Mouse (Mus musculus) layer of hippocampus, postnatal 36 days (tissue): Measurements from ENCODE around the gene Catsperz. TPM values are rescaled to one million over a fixed set of nuclear protein-coding genes. Genes with fewer than 3 reads are reported as not detected.

ENCODE experiments used
- DNase-seq, 2 experiments: peaks; one replicate each; pipeline ENCODE4 v3.0.0; 2022
- total RNA-seq, 2 experiments: library from RNA; stranded (reverse); gene quantifications; 2 replicates each; pipeline ENCODE4 v1.2.3; 2021

Gene Catsperz
- 10 to 100 TPM; 12.2 to 13.7 TPM for total RNA-seq

DNA sequence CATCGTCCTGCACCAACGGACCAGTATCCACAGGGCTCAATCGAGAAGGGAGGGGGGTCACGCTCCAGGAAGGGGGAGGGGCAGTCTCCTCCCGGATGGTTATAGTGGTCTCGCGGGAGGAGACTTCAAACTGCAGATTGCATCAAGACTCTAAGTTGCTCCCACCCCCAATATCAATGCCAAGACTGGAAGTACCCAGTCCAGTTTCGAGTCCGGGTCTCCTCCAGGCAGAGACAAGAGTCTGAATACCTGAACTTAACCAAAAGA, at the start of gene Catsperz:
Catsperz (minus strand) TSS at position 74 of the 267 bp plus-strand sequence.
- no peak for DNase-seq

DNA sequence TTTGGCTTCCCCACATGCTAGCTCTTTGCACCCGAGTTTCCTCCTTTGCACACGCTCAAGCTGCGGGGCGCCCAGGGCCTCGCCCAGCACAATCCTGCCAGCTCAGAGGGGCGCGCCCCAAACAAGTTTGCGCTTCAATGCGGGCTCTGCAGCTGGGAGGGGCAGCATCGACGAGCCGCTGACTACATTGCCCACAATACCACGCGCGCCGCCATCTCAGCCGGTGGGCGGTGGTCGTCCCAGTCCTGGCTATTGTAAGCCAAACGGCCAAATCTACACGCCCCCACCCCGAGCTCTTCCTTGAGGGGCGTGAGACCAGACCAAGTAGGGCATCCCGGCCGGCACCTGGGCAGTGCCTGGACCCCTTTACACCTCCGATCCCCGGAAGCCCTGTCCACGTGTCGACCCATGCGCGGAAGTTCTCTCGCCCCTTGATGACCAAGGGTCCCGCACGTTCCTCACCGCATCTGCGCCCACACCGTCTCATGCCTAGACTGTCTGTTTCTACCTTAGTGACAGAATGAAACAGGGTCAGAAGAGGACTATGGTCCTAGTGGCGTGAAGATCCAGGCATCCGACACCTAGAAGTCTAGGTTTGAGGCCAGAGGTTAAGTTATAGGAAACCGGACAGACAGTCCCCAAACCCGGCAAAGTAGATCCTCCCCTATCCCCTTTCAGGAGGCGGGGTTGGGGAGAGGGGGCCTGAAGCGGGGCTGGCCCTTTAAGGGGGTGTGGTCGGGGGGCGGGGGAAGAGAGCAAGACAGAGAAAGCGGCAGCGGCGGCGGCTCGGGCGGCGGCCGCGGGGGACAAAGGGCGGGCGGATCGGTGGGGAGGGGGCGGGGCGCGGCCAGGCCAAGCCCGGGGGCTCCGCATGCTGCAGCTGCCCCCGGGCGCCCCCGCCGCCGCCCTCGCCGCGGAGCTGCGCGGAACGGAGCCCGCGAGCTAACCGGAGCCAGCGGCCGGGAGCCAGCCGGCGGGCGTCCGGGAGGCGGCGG, 49.3 kb upstream of the Catsperz start, which contains the start of gene Ppp1r14b:
Ppp1r14b (plus strand) TSS at position 758 of the 995 bp plus-strand sequence.
- peak; percentile 77 to 79 for DNase-seq

DNA sequence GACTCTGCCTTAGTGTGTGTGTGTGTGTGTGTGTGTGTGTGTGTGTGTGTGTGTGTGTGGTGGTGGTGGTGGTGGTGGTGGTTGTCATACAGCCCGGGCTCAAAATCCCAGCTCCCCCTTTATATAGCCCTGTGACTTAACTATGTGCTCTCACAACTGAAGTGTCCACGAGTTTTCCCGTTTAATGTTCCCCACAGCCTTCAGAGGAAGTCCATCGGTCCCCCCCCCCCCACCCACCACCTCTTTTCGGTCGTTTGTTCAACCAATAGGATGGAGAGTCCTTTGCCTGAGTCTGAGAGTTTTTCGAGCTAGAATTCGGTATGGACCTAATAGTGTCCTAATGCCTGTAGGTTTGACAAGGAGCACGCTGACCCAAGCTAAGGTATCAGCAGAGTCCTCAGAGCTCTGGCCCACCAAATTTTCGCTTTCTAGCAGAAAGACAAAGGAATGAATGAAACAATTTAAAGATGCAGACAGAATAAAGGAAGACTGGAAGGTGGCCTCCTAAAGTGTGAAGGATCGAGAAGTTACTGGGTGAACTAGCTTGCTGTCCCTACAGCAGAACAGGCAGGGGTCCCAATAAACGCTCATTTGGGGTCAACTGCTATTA, 48.5 kb upstream of the Catsperz start:
- no peak for DNase-seq

DNA sequence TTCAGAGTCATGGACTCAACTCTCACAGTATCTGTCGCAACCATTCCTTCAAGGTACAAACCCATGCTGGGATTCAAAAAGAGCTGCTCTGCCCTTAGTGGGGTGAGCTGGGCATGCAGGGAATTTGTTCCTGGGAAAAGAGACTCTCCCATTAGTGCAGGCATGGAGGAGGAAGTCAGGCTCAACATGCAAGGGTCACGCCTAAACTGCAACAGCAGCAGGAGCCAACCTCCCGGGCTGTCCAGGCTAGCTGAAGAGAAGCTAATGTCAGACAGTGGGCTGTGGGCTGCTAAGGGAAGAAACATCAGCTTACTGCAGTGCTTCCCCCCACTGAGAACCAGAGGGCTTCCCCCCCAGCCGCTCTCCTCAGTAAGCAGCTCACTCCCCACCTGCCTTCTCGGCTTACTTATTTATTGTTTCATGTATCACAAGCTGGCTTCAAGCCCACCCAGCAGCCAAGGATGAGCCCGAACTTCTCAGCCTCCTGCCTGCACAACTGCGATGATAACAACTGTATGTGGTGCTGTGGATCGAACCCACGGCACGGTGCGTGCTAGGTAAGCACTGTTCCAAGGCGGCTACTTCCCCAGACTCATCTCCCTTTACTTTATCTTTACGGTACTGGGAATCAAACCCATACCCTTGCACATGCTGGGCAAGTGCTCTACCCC, 47.2 kb upstream of the Catsperz start:
- DNase-seq = no peak

DNA sequence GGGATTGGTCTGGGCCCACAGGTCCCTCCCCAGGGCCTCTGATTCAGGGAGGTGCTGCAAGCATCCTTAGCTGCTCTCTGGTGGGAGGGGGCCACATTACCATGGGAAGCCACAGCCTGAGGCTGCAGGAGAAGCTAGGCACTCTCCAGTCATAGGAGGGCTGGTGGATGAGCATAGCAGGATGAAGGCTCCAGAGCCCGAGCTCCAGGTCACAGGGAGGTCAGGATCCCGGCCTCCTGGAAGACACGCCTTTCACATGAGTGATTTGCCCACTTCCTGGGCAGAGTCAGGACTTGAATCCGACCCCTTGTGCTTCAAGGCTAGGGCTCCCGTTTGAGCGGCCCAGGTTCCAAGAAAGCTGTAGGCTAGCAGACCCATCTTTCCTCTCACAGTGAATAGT, 46.5 kb upstream of the Catsperz start:
- no peak for DNase-seq

DNA sequence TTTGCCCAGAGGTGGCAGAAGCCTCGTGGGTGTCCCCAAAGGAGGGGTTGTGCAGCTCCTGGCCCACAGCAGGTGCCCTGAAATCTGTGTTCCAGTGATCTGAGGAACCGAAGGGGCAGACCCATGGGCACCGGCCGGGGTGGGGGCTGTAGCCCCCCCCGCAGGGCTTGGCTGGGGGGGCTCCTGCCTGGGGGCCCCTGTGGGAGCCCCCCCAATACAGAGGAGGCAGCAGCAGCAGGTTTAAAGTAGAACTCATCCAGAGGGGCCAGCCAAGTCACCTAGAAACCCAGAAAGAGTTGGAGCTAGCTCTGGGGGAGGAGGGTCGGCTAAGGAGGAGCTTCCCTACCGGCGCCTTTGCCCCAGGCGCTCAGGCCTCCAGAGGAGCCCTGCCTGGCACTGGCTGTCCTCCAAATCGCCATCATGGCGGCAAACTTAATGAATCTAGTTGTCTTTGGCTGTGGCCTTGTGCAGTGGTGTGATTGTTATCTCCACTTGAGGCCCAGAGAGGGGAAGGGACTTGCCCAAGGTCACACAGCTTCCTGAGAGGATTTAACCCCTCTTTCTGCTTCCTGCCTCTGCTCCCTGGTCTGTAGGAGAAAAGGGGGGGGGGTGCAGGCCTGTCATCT, 45.4 kb upstream of the Catsperz start:
- no peak for DNase-seq

DNA sequence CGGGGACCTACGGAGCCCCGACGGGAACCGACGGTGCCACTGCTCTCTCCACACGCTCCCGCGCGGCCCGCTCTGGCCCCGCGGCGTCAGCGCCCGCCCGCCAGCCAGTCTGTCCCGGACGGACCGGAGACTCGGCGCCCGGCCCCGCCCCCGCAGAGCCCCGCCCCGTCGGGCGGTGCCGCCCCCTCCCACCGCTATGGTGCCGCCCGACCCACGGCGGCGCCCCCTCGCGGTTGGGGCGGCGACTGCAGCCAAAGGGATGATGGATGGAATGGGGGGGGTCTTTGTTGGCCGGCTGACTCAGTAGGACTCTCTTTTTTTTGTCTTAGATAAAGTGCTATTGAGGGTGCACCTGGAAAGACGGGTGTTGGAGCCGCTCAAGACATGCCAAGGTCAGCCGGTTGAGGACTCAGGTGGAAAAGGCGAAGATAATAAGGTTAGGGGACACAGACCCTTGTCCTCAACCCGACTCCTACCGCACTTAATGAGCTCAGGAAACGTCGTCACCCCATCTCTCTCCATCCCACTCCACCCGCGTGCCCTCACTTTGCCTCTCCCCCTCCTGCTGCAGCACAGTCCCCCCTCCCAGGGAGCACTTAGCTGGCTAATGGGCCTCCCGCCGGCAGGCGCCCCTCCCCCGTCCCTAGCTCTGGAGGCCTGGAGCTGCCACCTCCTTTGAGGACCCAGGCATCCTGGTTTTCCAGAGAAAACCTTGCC, 44.6 kb upstream of the Catsperz start:
- DNase-seq = no peak

DNA sequence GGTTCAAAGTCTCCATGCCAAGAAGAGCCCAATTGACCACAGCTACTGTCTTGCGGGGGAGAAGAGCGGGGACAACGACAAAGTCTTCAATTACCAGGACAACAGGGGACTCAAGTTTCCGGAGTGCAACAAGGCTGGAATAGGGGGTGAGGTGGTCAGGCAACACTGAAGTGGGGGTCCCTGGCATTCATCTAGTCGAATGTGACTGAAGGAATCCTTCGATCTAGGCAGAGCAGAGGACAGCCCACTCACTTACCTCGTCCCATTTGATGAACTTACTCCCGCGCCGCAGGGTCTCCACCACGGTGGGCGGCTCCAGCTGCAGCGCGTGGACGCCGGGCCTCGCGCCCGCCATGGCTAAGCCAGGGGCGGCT, 44.1 kb upstream of the Catsperz start:
- no peak for DNase-seq

DNA sequence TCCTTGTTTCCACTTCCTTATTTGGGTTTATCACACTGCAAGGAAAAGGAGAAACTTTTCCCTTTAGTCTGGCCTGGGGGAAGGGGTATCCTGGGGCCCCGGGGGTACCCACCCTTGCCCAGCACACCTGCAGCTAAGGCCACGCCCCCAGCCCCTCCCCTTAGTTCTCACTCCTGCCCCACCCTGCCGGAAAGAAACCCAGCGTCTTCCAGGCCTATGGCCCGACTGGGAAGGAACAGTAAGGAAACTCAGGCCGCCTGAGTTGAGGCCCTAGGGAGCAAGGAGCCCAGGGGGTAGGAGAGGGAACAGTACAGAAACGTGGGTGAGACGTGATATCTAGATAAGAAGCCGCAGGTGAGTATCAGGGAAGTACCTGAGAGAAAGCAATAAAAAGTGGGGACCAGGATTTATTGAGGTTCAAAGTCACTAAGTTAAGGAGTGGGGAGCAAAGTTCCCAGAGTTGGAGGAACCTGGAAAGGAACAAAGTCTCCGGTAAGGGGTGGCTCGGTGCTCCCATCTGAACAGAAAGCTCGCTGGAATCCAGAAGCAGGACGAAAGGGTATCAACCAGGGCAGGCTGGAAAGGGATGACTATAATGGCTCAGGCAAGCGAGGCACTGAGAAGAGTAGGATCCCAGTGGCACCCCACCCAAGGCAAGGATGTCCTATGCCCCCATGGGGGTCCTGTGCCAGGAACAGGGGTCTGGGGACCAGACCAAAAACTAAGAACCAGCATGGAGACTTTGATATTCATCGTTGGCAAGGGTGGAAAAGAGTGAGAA, 43.5 kb upstream of the Catsperz start:
- DNase-seq = no peak

DNA sequence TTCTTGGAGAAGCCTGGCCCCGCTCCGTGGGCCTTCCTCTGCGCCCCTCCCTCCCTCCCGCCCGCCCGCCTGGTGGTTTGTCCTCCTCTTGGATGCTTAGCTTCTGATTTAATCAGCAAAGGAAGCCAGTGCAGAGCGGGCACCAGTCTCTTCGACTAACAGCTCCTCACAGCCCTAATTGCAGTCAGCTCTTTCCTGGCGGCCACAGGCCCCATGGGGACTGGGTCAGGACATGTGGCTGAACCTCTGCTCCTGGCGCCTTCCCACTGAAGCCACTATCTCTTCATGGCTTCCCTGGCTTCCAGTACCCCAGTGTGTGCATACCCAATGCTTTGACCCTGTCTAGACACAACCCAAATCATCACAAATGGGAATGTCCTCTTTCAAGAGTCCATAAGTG, 31.3 kb upstream of the Catsperz start:
- no peak for DNase-seq

DNA sequence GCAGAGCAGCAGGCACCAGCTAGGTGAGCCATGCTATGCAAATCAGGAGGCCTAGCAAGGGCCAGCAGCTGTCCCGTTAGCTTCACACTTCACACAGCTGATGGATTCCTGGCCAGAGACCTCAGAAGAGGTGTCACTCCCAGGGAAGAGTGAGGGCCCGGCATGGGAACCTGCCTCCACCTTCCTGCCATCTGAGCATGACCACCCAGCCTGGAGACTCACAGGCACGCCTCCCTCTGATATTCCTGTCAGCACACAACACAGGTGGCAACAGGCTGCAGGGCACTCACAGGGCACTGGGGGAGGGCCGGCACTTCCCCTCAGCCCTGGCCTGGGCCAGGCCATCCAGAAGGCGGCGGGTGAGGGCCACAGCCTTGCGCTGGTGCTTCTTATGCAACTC, 30.2 kb upstream of the Catsperz start:
- DNase-seq = no peak

DNA sequence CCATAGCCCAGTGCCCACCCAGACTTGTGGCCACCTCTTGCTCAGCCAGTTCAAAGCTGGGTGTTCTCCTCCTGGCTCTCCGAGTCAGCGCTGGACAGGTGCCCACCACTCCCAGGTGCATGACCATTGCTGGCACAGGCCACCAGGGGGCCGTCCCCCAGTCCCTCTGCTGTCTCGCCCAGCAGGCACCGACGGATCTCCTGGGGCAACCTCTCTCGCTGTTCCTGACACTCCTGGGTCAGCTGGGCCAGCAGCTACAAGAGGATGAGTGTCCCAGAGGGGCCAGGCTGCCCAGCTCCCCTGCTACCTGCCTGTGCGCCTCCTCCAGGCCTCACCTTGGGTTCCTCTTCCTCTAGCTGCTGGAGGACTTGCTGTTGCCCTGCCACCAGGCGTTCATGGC, 28.9 kb upstream of the Catsperz start:
- no peak for DNase-seq

DNA sequence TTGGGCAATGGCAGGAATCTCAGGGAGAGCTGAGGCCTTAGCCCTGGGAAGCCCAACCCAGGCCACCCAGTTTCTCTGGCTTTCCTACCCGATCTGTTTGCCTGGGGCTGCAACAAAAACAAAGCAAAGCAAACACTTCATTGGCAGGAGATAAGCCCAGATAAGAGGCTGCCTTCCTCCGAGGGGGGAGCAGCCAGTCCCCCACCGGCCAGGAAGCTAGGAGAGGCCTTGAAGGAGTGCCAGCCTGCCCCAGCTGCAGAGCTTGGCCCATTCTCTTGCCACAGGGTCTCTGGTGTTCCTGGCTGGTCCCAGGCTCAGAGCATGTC, 27.5 kb upstream of the Catsperz start:
- no peak for DNase-seq

DNA sequence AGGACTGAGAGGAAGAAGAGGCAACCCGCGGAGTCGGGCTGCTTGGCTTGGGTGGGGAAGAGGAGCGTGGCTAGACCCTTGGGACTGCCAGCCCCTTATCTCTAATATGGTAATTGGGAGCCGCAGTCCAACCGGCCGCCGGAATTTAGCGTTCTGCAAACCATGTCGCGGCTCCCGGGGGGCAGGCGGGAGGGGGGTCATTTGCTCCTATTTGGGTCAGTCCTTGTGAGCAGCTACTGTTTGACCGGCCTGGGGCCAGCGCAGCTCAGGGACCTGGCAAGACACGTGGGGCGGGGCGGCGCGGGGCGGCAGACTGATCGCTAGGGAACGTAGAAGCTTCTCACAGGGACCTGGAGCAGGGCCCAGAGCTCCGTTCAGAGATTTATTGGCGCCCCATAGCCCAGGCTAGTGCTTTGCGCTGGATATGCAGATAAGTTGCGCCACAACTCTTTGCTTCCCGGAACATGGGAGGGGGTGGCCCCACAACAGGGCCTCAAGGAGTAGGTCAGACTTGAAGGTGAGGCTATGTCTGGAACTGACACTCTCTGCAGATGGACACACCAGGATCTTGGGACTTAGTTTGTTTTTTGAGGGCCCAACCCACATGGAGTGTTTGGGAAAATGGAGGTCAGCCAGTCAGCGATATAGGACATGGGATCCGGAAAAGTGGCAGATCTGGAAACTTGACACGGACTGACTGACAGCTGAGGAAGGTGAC, 27.0 kb upstream of the Catsperz start:
- DNase-seq = peak; percentile 67 to 76

DNA sequence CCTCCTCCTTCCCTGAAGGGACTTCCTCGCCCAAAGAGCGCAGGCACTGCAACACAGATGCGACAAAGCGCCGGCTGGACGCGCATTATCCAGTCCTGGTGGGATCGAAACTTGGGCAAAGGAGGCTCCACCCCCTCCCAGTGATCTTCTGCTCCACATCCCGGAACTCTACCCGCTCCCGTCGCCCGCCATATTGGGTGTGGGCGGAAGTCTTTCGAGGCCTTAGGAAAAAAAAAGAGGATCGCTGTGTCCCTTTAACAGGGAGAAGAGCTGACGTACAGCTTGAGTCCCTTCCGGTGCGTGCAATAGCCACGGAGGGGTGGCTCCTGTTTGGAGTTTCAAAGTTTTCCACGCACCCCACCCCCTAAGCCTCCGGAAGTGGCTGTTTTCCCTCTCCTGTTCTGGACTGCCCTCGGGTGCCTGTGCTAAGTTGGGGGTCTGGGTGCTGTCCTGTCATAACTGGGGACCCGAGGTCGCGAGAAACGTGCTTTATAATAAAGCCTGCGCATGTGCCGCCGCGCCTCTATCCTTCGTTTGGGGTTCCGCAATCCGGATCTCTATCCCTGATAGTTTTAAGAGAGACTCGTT, 26.3 kb upstream of the Catsperz start:
- DNase-seq = peak; percentile 94 to 95

DNA sequence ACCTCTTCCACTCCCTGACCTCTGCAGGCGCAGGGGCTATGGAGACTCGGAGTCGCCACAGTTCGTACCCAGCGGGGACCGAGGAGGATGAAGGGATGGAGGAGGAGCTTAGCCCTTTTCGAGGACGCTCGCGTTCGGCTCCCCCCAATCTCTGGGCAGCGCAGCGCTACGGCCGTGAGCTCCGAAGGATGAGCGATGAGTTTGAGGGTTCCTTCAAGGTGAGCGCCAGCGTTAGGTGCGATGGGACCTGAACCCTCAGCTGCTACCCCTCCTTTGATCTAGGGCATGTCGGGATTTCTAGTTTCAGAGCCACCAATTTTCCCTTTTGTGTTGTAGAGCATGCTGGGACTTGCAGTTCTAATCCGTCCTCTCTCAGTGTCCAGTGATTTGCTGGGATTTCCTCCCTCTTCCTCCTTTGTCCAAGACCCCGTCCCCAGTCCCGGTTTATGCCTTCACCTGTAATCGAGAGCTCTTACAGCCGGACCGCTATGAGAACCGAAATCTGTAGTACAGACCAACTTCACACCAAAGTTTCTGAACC, 25.5 kb upstream of the Catsperz start:
- DNase-seq = peak; percentile 64 to 76

DNA sequence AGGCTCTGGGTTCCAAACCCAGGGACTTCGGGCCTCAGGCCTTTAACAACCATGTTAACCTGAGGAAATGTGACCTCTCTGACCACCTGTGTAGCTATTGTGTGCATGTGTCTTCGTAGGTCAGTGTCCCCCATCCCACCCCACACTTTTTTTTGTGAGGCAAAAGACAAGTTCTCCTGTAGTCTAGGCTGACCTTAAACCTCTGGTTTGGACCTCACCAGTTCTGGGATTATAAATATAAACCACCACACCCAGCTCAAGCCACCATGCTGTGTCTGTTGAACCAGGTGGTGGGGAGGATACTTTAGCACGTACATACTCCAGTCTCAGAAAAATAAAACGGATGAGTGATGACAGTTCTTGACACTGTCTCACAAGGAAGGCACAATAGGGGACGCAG, 24.8 kb upstream of the Catsperz start:
- no peak for DNase-seq

DNA sequence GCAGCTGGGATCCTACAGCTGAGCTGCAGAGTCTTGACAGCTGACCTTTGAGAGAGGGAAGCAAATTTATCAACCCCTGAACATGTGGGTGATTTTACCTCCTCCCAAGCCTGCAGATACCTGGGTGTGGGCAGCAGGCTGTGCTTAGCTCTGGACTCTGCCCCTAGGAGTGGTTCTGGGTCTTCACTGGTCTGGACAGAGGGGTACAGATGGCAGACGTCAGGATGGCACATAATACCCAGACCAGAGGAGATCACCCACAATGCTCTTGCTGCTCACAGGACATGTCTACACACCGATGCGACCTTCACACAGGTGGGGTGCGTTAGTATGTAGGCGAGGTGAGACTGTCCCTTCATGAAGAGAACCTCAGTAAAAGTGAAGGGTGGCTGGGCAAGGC, 24.4 kb upstream of the Catsperz start:
- DNase-seq = no peak

DNA sequence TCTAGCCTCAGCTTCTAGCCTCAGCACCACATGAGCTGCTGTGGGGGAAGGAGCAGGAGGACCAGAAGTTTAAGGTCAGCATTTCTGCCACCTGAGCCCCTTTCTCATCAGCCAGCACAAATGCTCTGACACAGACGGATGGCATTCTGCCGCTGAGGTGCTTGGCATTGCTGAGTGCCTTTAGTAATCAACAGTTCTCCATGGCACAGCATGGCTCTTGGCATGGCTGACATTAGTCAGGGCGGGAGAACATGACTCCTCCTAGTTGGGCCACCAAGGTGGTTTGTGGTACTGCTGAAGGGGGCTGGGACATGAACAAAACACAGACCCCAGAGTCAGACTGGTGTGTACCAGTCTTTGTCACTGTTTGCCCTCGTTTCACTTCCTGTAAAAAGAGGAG, 23.0 kb upstream of the Catsperz start:
- no peak for DNase-seq

DNA sequence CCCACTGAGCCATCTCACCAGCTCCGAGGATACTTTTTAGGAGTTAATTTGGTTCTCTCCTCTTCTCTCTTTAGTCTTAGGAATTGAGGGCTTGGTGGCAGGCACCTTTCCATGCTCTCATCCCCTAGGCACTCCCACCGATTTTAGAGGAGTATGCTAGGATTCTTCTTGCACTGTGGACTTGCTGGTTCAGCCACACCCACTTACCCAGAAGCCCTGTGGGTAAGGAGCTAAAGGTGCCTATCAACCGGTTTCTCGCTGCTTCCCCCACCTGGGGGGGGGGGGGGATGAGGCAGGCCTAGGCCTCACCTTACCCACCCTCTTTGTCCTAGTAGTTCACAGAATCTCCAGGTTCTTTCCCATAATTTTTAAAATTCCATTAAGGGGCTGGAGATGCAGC, 22.6 kb upstream of the Catsperz start:
- DNase-seq = no peak
